Mouse (Mus musculus) CD8-positive naive resting alpha-beta T cell, adult 2 months (primary cell): ENCODE data around the gene Gm28047.

Experiments used
- DNase-seq, 2 experiments: peaks; one replicate each; pipeline ENCODE4 v3.0.0; 2022; ENCODE audit warnings: low read depth in 2 of 2, low spot score in 2 of 2

The Gm28047 gene

GRCm38 (mm10) chr15:102552599-102552998 lies 72.3 kb downstream of the Gm28047 start:
- no peak for DNase-seq

- DNase-seq = no peak
These were observed 77.4 kb downstream of the Gm28047 start for GRCm38 (mm10) chr15:102547478-102547877.

- DNase-seq = no peak
These were observed 78.0 kb downstream of the Gm28047 start for GRCm38 (mm10) chr15:102546677-102547427.

GRCm38 (mm10) chr15:102546246-102546645 lies 78.6 kb downstream of the Gm28047 start:
- no peak for DNase-seq

GRCm38 (mm10) chr15:102544801-102545200 lies 80.1 kb downstream of the Gm28047 start:
- no peak for DNase-seq

GRCm38 (mm10) chr15:102533926-102534325 lies 90.9 kb downstream of the Gm28047 start:
- DNase-seq = no peak

GRCm38 (mm10) chr15:102532106-102532900 lies 92.6 kb downstream of the Gm28047 start:
- no peak for DNase-seq

GRCm38 (mm10) chr15:102531586-102531985 lies 93.3 kb downstream of the Gm28047 start:
- no peak for DNase-seq

- no peak for DNase-seq
These were observed 94.3 kb downstream of the Gm28047 start for GRCm38 (mm10) chr15:102530566-102530965.

- no peak for DNase-seq
These were observed 96.5 kb downstream of the Gm28047 start for GRCm38 (mm10) chr15:102528396-102528795.

GRCm38 (mm10) chr15:102527936-102528335 lies 96.9 kb downstream of the Gm28047 start:
- DNase-seq = no peak

- DNase-seq = peak; percentile 21 to 26
These were observed 98.5 kb downstream of the Gm28047 start for GRCm38 (mm10) chr15:102526111-102527002.

- peak; percentile 74 for DNase-seq
These were observed 99.9 kb downstream of the Gm28047 start, which contains the start of gene Npff for GRCm38 (mm10) chr15:102524892-102525485. Gene Npff, minus strand, starts transcription at chr15:102524942.

- no peak for DNase-seq
These were observed 103.4 kb downstream of the Gm28047 start for GRCm38 (mm10) chr15:102521480-102521879.

- no peak for DNase-seq
These were observed 104.5 kb downstream of the Gm28047 start for GRCm38 (mm10) chr15:102520416-102520815.

- DNase-seq = no peak
These were observed 105.4 kb downstream of the Gm28047 start for GRCm38 (mm10) chr15:102519211-102520141.

- no peak for DNase-seq
These were observed 106.0 kb downstream of the Gm28047 start for GRCm38 (mm10) chr15:102518859-102519201.

- peak; percentile 97 to 98 for DNase-seq
These were observed 106.7 kb downstream of the Gm28047 start, which contains the start of gene Tarbp2 for GRCm38 (mm10) chr15:102517976-102518858. Gene Tarbp2, plus strand, starts transcription at chr15:102518192.

GRCm38 (mm10) chr15:102517631-102517975 lies 107.3 kb downstream of the Gm28047 start:
- DNase-seq = no peak
